Mouse (Mus musculus): ENCODE data around the gene Cdk5rap1.

DNA sequence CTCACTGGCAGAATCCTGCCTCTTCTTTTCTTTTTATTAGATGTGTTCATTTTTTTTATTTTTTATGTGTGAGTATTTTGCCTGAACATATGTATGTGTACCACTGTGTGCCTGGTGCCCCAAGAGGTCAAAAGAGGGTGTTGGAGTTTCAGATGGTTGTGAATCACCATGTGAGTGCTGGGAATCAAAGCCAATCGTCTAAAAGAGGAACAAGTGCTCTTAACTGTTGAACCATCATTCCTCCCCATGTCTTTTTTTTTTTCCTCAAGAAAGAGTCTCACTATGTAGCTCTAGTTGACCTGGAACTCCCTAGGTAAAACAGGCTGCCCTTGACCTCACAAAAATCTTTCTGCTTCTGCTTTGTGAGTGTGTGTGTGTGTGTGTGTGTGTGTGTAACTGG lies 29.2 kb upstream of the Cdk5rap1 start:
- TF ChIP-seq EP300 (IDR thresholded peaks at IDR 0.05; ENCODE audit: low read depth) (no peak), CTCF (IDR thresholded peaks at IDR 0.05; ENCODE audit: low read depth) (no peak)

All from liver, embryonic 14.5 days (tissue).